24 mouse cellular contexts compared by ENCODE assay signal in the genomic region with DNA sequence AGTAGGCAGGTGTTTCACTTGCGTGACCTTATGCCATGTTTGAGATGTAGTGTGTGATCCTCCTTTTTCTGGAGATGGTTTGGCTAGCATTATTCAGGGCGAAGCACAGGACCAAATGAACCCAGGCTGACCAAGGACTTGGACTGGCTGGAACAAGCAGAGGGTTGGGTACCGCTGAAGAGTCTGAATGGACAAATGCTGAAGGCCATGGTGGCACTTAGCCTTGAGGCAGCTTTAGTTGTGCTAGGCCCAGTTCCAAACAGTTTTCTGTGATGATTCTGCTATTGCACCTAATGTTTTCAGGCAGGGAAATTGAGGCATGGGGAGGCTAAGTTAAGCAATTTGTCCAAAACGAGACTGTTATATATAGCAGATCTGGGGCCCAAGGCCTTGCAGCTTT.
DNase-seq lines count a peak whose midpoint lies in the region; ATAC-seq and TF ChIP-seq lines count a peak whose summit lies in the region.
"Had no signal": no experiment of that assay in that cellular context is flagged by ENCODE, and none has a peak within 500 bp of the region (broad histone marks: within the 10 kb centered on the region; RNA-seq: fewer than 3 reads in every experiment).

No protein-coding gene starts in this region.

- ATAC-seq in forebrain, embryonic 12.5 days (ENCODE audit: low FRiP score), result no peak
- no peak for ATAC-seq in limb, embryonic 12.5 days (ENCODE audit: insufficient number of reproducible peaks, insufficient read depth, low FRiP score, low TSS enrichment, low read depth)
- no peak for ATAC-seq in stomach, embryonic 16.5 days (ENCODE audit: insufficient read depth, low FRiP score)
- no peak for ATAC-seq in stomach, postnatal 0 days (ENCODE audit: low FRiP score, low TSS enrichment)
- ATAC-seq: forebrain, embryonic 16.5 days; intestine, postnatal 0 days; Patski had no signal

- no peaks in the 10 kb centered on the region for H3K27me3 ChIP-seq in forebrain, embryonic 10.5 days (ENCODE audit: poor library complexity, severe bottlenecking)
- H3K27me3 ChIP-seq in forebrain, embryonic 12.5 days, result no peaks in the 10 kb centered on the region
- H3K27me3 ChIP-seq in limb, embryonic 12.5 days, result no peaks in the 10 kb centered on the region
- H3K27me3 ChIP-seq in limb, embryonic 10.5 days (ENCODE audit: low read depth, poor library complexity, severe bottlenecking), result no peaks in the 10 kb centered on the region
- no peaks in the 10 kb centered on the region for H3K27me3 ChIP-seq in stomach, embryonic 16.5 days (ENCODE audit: control insufficient read depth, insufficient read depth, low read length)
- no peaks in the 10 kb centered on the region for H3K27me3 ChIP-seq in stomach, postnatal 0 days (ENCODE audit: control insufficient read depth, insufficient read depth, low read length)
- H3K27me3 ChIP-seq: heart, embryonic 12.5 days; lung, embryonic 15.5 days; Patski had no signal

- peak overlapping the region; percentile 48; the same call in 1 of the 2 replicates for H3K27ac ChIP-seq in forebrain, embryonic 10.5 days
- H3K27ac ChIP-seq in forebrain, embryonic 12.5 days, result no peak overlapping the region
- peak overlapping the region; percentile 66; the same call in 1 of the 2 replicates for H3K27ac ChIP-seq in limb, embryonic 12.5 days
- no peak overlapping the region for H3K27ac ChIP-seq in limb, embryonic 10.5 days
- H3K27ac ChIP-seq in stomach, embryonic 16.5 days (ENCODE audit: low read length), result peak overlapping the region; percentile 34; the same call in 1 of the 2 replicates
- H3K27ac ChIP-seq in stomach, postnatal 0 days (replicated peaks), result no peak overlapping the region
- H3K27ac ChIP-seq: gastrocnemius, adult 2 months; heart, adult 2 months; layer of hippocampus, adult 2 months; left cerebral cortex, adult 2 months; lung, embryonic 15.5 days had no signal

- TF ChIP-seq EP300 in stomach, postnatal 0 days (optimal IDR thresholded peaks at IDR 0.05), result no peak

- H3K4me1 ChIP-seq in forebrain, embryonic 10.5 days, result peaks cover 88% of the 10 kb centered on the region
- H3K4me1 ChIP-seq in forebrain, embryonic 12.5 days, result peaks cover 94% of the 10 kb centered on the region
- H3K4me1 ChIP-seq in limb, embryonic 12.5 days (replicated peaks), result peaks cover 97% of the 10 kb centered on the region
- peaks cover 87% of the 10 kb centered on the region for H3K4me1 ChIP-seq in limb, embryonic 10.5 days
- H3K4me1 ChIP-seq in stomach, embryonic 16.5 days (ENCODE audit: control insufficient read depth, insufficient read depth, low read length), result peaks cover 44% of the 10 kb centered on the region
- H3K4me1 ChIP-seq in stomach, postnatal 0 days (replicated peaks; ENCODE audit: control insufficient read depth, insufficient read depth), result peaks cover 9% of the 10 kb centered on the region

- H3K9me3 ChIP-seq in forebrain, embryonic 10.5 days, result no peaks in the 10 kb centered on the region
- H3K9me3 ChIP-seq in forebrain, embryonic 12.5 days, result no peaks in the 10 kb centered on the region
- no peaks in the 10 kb centered on the region for H3K9me3 ChIP-seq in limb, embryonic 12.5 days
- H3K9me3 ChIP-seq in limb, embryonic 10.5 days (replicated peaks), result no peaks in the 10 kb centered on the region
- no peaks in the 10 kb centered on the region for H3K9me3 ChIP-seq in stomach, embryonic 16.5 days (replicated peaks; ENCODE audit: control insufficient read depth, low read length)
- H3K9me3 ChIP-seq in stomach, postnatal 0 days (ENCODE audit: control insufficient read depth, low read length), result no peaks in the 10 kb centered on the region
- H3K9me3 ChIP-seq: heart, embryonic 12.5 days; lung, embryonic 15.5 days had no signal

- 92% methylated on average over 4 of the region's 4 CpGs for WGBS in forebrain, embryonic 10.5 days
- 93% methylated on average over 4 of the region's 4 CpGs for WGBS in forebrain, embryonic 12.5 days
- 82% methylated on average over 4 of the region's 4 CpGs for WGBS in limb, embryonic 12.5 days
- WGBS in limb, embryonic 10.5 days, result 88% methylated on average over 4 of the region's 4 CpGs
- WGBS in stomach, embryonic 16.5 days, result 86% methylated on average over 4 of the region's 4 CpGs
- WGBS in stomach, postnatal 0 days, result 84% methylated on average over 4 of the region's 4 CpGs

- no peak for TF ChIP-seq CTCF in stomach, postnatal 0 days (IDR thresholded peaks at IDR 0.05; ENCODE audit: low read depth)

- no peak overlapping the region for H3K4me2 ChIP-seq in forebrain, embryonic 12.5 days
- no peak overlapping the region for H3K4me2 ChIP-seq in limb, embryonic 12.5 days
- H3K4me2 ChIP-seq in stomach, embryonic 16.5 days (ENCODE audit: low read depth, low read length), result no peak overlapping the region
- H3K4me2 ChIP-seq in stomach, postnatal 0 days (replicated peaks; ENCODE audit: low read depth), result no peak overlapping the region
- H3K4me2 ChIP-seq: heart, embryonic 12.5 days; lung, embryonic 15.5 days; midbrain, embryonic 11.5 days had no signal

- no peak overlapping the region for H3K4me3 ChIP-seq in forebrain, embryonic 10.5 days
- H3K4me3 ChIP-seq in forebrain, embryonic 12.5 days (replicated peaks), result no peak overlapping the region
- no peak overlapping the region for H3K4me3 ChIP-seq in limb, embryonic 12.5 days (replicated peaks)
- no peak overlapping the region for H3K4me3 ChIP-seq in limb, embryonic 10.5 days
- no peak overlapping the region for H3K4me3 ChIP-seq in stomach, embryonic 16.5 days (replicated peaks; ENCODE audit: low read length)
- no peak overlapping the region for H3K4me3 ChIP-seq in stomach, postnatal 0 days (ENCODE audit: low read depth, low read length)
- H3K4me3 ChIP-seq: gastrocnemius, adult 2 months; heart, adult 2 months; heart, embryonic 12.5 days; layer of hippocampus, adult 2 months; left cerebral cortex, adult 2 months; lung, embryonic 15.5 days had no signal

- no peak overlapping the region for H3K9ac ChIP-seq in forebrain, embryonic 12.5 days
- no peak overlapping the region for H3K9ac ChIP-seq in limb, embryonic 12.5 days (replicated peaks)
- no peak overlapping the region for H3K9ac ChIP-seq in stomach, embryonic 16.5 days (ENCODE audit: low read length)
- H3K9ac ChIP-seq in stomach, postnatal 0 days (ENCODE audit: low read length), result no peak overlapping the region
- H3K9ac ChIP-seq: heart, embryonic 12.5 days; lung, embryonic 15.5 days had no signal

- DNase-seq in adrenal gland, adult 2 months, result peak; percentile 51
- no peak for DNase-seq in adrenal gland, adult 18-20 months (ENCODE audit: low spot score in 2 of 2)
- DNase-seq in forebrain, embryonic 10.5 days (ENCODE audit: extremely low spot score, low spot score), result no peak
- DNase-seq in limb, embryonic 10.5 days (ENCODE audit: low spot score), result no peak
- no peak for DNase-seq in stomach, postnatal 0 days (ENCODE audit: low spot score)
- DNase-seq: gastrocnemius, adult 2 months; gastrocnemius, postnatal 36 days; heart, adult 2 months; kidney, postnatal 25 days; right cerebral cortex, adult 18-20 months; spleen, adult 18-20 months; thymus, adult 2 months; thymus, postnatal 36 days had no signal

- peaks cover 56% of the 10 kb centered on the region for H3K36me3 ChIP-seq in forebrain, embryonic 10.5 days (replicated peaks)
- H3K36me3 ChIP-seq in forebrain, embryonic 12.5 days (replicated peaks), result peaks cover 6% of the 10 kb centered on the region; the same call in 1 of the 2 replicates
- peaks cover 41% of the 10 kb centered on the region; the same call in 1 of the 2 replicates for H3K36me3 ChIP-seq in limb, embryonic 12.5 days
- H3K36me3 ChIP-seq in limb, embryonic 10.5 days, result peaks cover 72% of the 10 kb centered on the region
- H3K36me3 ChIP-seq in stomach, embryonic 16.5 days (ENCODE audit: control insufficient read depth, insufficient read depth, low read length), result no peaks in the 10 kb centered on the region
- H3K36me3 ChIP-seq in stomach, postnatal 0 days (ENCODE audit: control insufficient read depth, insufficient read depth, low read length), result no peaks in the 10 kb centered on the region
- H3K36me3 ChIP-seq: heart, embryonic 12.5 days; lung, embryonic 15.5 days had no signal

Comparison
In these comparisons a context has a peak if more than half of its experiments do, and no peak if none do; other contexts are left out.
1. H3K27ac ChIP-seq: peak in forebrain, embryonic 10.5 days (single experiment), limb, embryonic 12.5 days (single experiment) and stomach, embryonic 16.5 days (single experiment); none in forebrain, embryonic 12.5 days (single experiment), limb, embryonic 10.5 days (single experiment) and stomach, postnatal 0 days (single experiment).